Mouse (Mus musculus) embryonic facial prominence, embryonic 15.5 days (tissue): ENCODE measurements around the gene Ccdc71. TPM values are rescaled to one million over a fixed set of nuclear protein-coding genes. Genes with fewer than 3 reads are reported as not detected.

Experiments
- ATAC-seq: fragments of 200-750 bp; cut with Nextera tagmentation; 2 replicates; pipeline ENCODE4 v1.8.0; 2017; ENCODE audit warnings: low read depth, moderate TSS enrichment; ENCODE audit not compliant: insufficient number of reproducible peaks, low FRiP score, low TSS enrichment
- H3K27ac ChIP-seq: fragments of 300-500 bp; sonication (generic); replicated peaks from 2 replicates; pipeline ENCODE4 v1.5.1; 2015; ENCODE audit warnings: mild to moderate bottlenecking, inconsistent platforms
- H3K27me3 ChIP-seq: fragments of 300-500 bp; sonication (generic); 2 replicates; pipeline ENCODE4 v1.6.1; 2015; ENCODE audit warnings: inconsistent platforms
- H3K36me3 ChIP-seq: fragments of 300-500 bp; sonication (generic); 2 replicates; pipeline ENCODE4 v1.6.1; 2015; ENCODE audit warnings: mild to moderate bottlenecking, inconsistent platforms
- H3K4me1 ChIP-seq: fragments of 300-500 bp; sonication (generic); 2 replicates; pipeline ENCODE4 v1.6.1; 2015; ENCODE audit warnings: inconsistent platforms
- H3K4me2 ChIP-seq: fragments of 300-500 bp; sonication (generic); replicated peaks from 2 replicates; pipeline ENCODE4 v1.6.1; 2015; ENCODE audit warnings: mild to moderate bottlenecking, inconsistent platforms
- H3K4me3 ChIP-seq: fragments of 300-500 bp; sonication (generic); replicated peaks from 2 replicates; pipeline ENCODE4 v1.5.1; 2015; ENCODE audit warnings: mild to moderate bottlenecking, inconsistent platforms
- H3K9ac ChIP-seq: fragments of 300-500 bp; sonication (generic); 2 replicates; pipeline ENCODE4 v1.6.1; 2015; ENCODE audit warnings: inconsistent platforms
- H3K9me3 ChIP-seq: fragments of 300-500 bp; sonication (generic); replicated peaks from 2 replicates; pipeline ENCODE4 v1.6.1; 2016; ENCODE audit warnings: inconsistent platforms
- WGBS: fragments of 180-500 bp; shearing (Covaris S2); methylation state at CpG from one replicate; pipeline ENCODE4 v1.1.7; 2015; 5-methylcytosine and 5-hydroxymethylcytosine counted together
- polyA plus RNA-seq: library from polyadenylated mRNA; unstranded; fragments of >200 nt; fragmentation: Nextera tagmentation; extraction: Ambion mirVana; gene quantifications from 2 replicates; pipeline ENCODE4 v1.2.1, GENCODE M21; 2015

Gene Ccdc71
- polyA plus RNA-seq, 1 experiment from 2014 or later, result 60.7 TPM

GRCm38 (mm10) chr9:108508776-108509175, 48.4 kb downstream of the Ccdc71 start:
- 82% methylated on average over 7 of the region's 7 CpGs for WGBS
- Histone ChIP-seq H3K9ac (peak overlapping the region; percentile 74), H3K4me1 (peaks cover 16% of the 10 kb centered on the region), H3K9me3 (no peaks in the 10 kb centered on the region), H3K27me3 (no peaks in the 10 kb centered on the region), H3K4me3 (peak overlapping the region; percentile 72), H3K36me3 (peaks cover 45% of the 10 kb centered on the region), H3K27ac (no peak overlapping the region), H3K4me2 (peak overlapping the region; percentile 60)
- ATAC-seq, result no peak

Other genes starting within 250 kb of the Ccdc71 start
- 84.0 and 85.9 TPM in 2 replicates for gene Dag1, start 196.6 kb upstream of the Ccdc71 start, polyA plus RNA-seq
- 41.7 and 42.9 TPM in 2 replicates for gene Nicn1, start 170.1 kb upstream of the Ccdc71 start, polyA plus RNA-seq
- 10.8 and 11.2 TPM in 2 replicates for gene Amt, start 163.7 kb upstream of the Ccdc71 start, polyA plus RNA-seq
- 452 and 468 TPM in 2 replicates for gene Rhoa, start 154.4 kb upstream of the Ccdc71 start, polyA plus RNA-seq
- 41.3 and 51.6 TPM in 2 replicates for gene Tcta, start 154.4 kb upstream of the Ccdc71 start, polyA plus RNA-seq
- 713 and 715 TPM in 2 replicates for gene Gpx1, start 121.6 kb upstream of the Ccdc71 start, polyA plus RNA-seq
- 97.5 and 99.4 TPM in 2 replicates for gene Usp4, start 112.7 kb upstream of the Ccdc71 start, polyA plus RNA-seq
- 1.0 and 1.1 TPM in 2 replicates for gene 1700102P08Rik, start 67.7 kb upstream of the Ccdc71 start, polyA plus RNA-seq
- gene Ccdc36, start 32.0 kb upstream of the Ccdc71 start, polyA plus RNA-seq, result 1.2 and 1.3 TPM in 2 replicates
- not detected in 2 replicates for gene BC048562, start 24.0 kb upstream of the Ccdc71 start, polyA plus RNA-seq
- gene Klhdc8b, start 1.1 kb downstream of the Ccdc71 start, polyA plus RNA-seq, result 33.4 and 35.7 TPM in 2 replicates
- 70.2 and 71.7 TPM in 2 replicates for gene Lamb2, start 19.2 kb downstream of the Ccdc71 start, polyA plus RNA-seq
- 69.8 and 75.4 TPM in 2 replicates for gene Usp19, start 30.1 kb downstream of the Ccdc71 start, polyA plus RNA-seq
- gene Qars, start 47.2 kb downstream of the Ccdc71 start, polyA plus RNA-seq, result 114 and 117 TPM in 2 replicates
- 110 and 125 TPM in 2 replicates for gene Qrich1, start 56.3 kb downstream of the Ccdc71 start, polyA plus RNA-seq
- 172 and 173 TPM in 2 replicates for gene Impdh2, start 99.8 kb downstream of the Ccdc71 start, polyA plus RNA-seq
- gene Ndufaf3, start 106.9 kb downstream of the Ccdc71 start, polyA plus RNA-seq, result 63.8 and 65.6 TPM in 2 replicates
- gene Dalrd3, start 109.4 kb downstream of the Ccdc71 start, polyA plus RNA-seq, result 137 and 139 TPM in 2 replicates
- 89.6 and 93.7 TPM in 2 replicates for gene Wdr6, start 118.2 kb downstream of the Ccdc71 start, polyA plus RNA-seq
- 10.4 and 12.2 TPM in 2 replicates for gene P4htm, start 137.1 kb downstream of the Ccdc71 start, polyA plus RNA-seq
- gene Arih2, start 188.9 kb downstream of the Ccdc71 start, polyA plus RNA-seq, result 46.9 and 49.5 TPM in 2 replicates
- 36.5 and 37.7 TPM in 2 replicates for gene Slc25a20, start 201.6 kb downstream of the Ccdc71 start, polyA plus RNA-seq
- gene Prkar2a, start 228.8 kb downstream of the Ccdc71 start, polyA plus RNA-seq, result 29.0 and 30.7 TPM in 2 replicates